Mouse (Mus musculus): ENCODE measurements around the gene Svip. TPM values are rescaled to one million over a fixed set of nuclear protein-coding genes. Genes with fewer than 3 reads are reported as not detected.

Svip gene
- total and polyA plus RNA-seq, 2 experiments from 2014 or later: 11.4 to 11.8 TPM

GRCm38 (mm10) chr7:51960698-51961374 lies 45.0 kb downstream of the Svip start:
- Histone ChIP-seq H3K9ac (replicated peaks; ENCODE audit: low read depth, low read length) (no peak overlapping the region), H3K27me3 (ENCODE audit: control insufficient read depth, insufficient read depth, low read length) (no peaks in the 10 kb centered on the region), H3K4me3 (ENCODE audit: low read depth, low read length) (no peak overlapping the region), H3K4me1 (ENCODE audit: control insufficient read depth, insufficient read depth) (no peaks in the 10 kb centered on the region), H3K27ac (ENCODE audit: low read depth) (no peak overlapping the region), H3K36me3 (replicated peaks; ENCODE audit: control insufficient read depth, insufficient read depth, low read length) (no peaks in the 10 kb centered on the region), H3K9me3 (replicated peaks; ENCODE audit: control insufficient read depth, low read length) (no peaks in the 10 kb centered on the region), H3K4me2 (ENCODE audit: low read depth, low read length) (no peak overlapping the region)
- DNase-seq (ENCODE audit: low spot score): no peak
- ATAC-seq (ENCODE audit: insufficient read depth, low read depth): no peak
- WGBS: 70% methylated on average over 6 of the region's 6 CpGs
- TF ChIP-seq CTCF (IDR thresholded peaks at IDR 0.05; ENCODE audit: low read depth): no peak
- no peak for TF ChIP-seq EP300 (IDR thresholded peaks at IDR 0.05; ENCODE audit: low read depth)

DNA sequence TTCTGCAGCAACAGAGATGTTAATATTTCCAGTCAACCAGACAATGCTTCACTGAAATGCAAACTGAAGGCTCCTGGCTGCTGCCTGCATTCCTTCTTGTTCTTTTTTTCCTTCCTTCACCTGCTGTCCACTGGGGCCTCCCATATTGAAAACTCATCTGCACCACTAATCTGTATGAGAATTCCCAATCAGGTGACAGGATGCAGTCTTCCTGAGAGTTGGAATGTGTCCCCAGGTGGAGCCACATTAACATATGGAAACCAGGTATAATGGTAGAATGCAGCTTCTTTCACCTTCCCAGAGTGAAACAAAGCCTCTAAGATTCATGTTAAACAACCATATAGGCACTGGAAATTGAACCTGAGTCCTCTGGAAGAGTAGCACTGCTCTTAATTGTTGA lies 48.1 kb downstream of the Svip start:
- H3K4me2 ChIP-seq (ENCODE audit: low read depth, low read length): no peak overlapping the region
- H3K27me3 ChIP-seq (ENCODE audit: control insufficient read depth, insufficient read depth, low read length): no peaks in the 10 kb centered on the region
- no peak for TF ChIP-seq EP300 (IDR thresholded peaks at IDR 0.05; ENCODE audit: low read depth)
- ATAC-seq (ENCODE audit: insufficient read depth, low read depth) (no peak), DNase-seq (ENCODE audit: low spot score) (no peak)
- H3K4me3 ChIP-seq (ENCODE audit: low read depth, low read length): no peak overlapping the region
- peaks cover 3% of the 10 kb centered on the region; the same call in 1 of the 2 replicates for H3K4me1 ChIP-seq (ENCODE audit: control insufficient read depth, insufficient read depth)
- H3K9me3 ChIP-seq (replicated peaks; ENCODE audit: control insufficient read depth, low read length): no peaks in the 10 kb centered on the region
- H3K36me3 ChIP-seq (replicated peaks; ENCODE audit: control insufficient read depth, insufficient read depth, low read length): no peaks in the 10 kb centered on the region
- no peak overlapping the region for H3K27ac ChIP-seq (ENCODE audit: low read depth)
- no peak overlapping the region for H3K9ac ChIP-seq (replicated peaks; ENCODE audit: low read depth, low read length)

GRCm38 (mm10) chr7:51955424-51956041 lies 50.3 kb downstream of the Svip start:
- WGBS: 26% methylated on average over 9 of the region's 9 CpGs
- no peak overlapping the region for H3K4me2 ChIP-seq (ENCODE audit: low read depth, low read length)

More at GRCm38 (mm10) chr7:51955424-51956041, 50.3 kb downstream of the Svip start:
- DNase-seq (ENCODE audit: low spot score) (no peak), ATAC-seq (ENCODE audit: insufficient read depth, low read depth) (no peak)
- Histone ChIP-seq H3K4me1 (ENCODE audit: control insufficient read depth, insufficient read depth) (peaks cover 3% of the 10 kb centered on the region; the same call in 1 of the 2 replicates), H3K9me3 (replicated peaks; ENCODE audit: control insufficient read depth, low read length) (no peaks in the 10 kb centered on the region), H3K4me3 (ENCODE audit: low read depth, low read length) (no peak overlapping the region), H3K27ac (ENCODE audit: low read depth) (no peak overlapping the region), H3K36me3 (replicated peaks; ENCODE audit: control insufficient read depth, insufficient read depth, low read length) (no peaks in the 10 kb centered on the region), H3K9ac (replicated peaks; ENCODE audit: low read depth, low read length) (no peak overlapping the region), H3K27me3 (ENCODE audit: control insufficient read depth, insufficient read depth, low read length) (no peaks in the 10 kb centered on the region)
- no peak for TF ChIP-seq CTCF (IDR thresholded peaks at IDR 0.05; ENCODE audit: low read depth)
- TF ChIP-seq EP300 (IDR thresholded peaks at IDR 0.05; ENCODE audit: low read depth): no peak

Other genes with a start within 250 kb of the Svip start
- 6.1 and 6.6 TPM in 2 replicates for gene Gas2, start 144.0 kb downstream of the Svip start, total RNA-seq (2014; rRNA removed; ENCODE audit: low replicate concordance)
- gene Gas2, start 144.0 kb downstream of the Svip start, polyA plus RNA-seq (2015; fragmentation: Nextera tagmentation; extraction: Ambion mirVana): 5.5 and 5.8 TPM in 2 replicates
- 7.6 and 8.8 TPM in 2 replicates for gene Fancf, start 143.8 kb downstream of the Svip start, total RNA-seq (2014; rRNA removed; ENCODE audit: low replicate concordance)
- 3.0 and 3.1 TPM in 2 replicates for gene Fancf, start 143.8 kb downstream of the Svip start, polyA plus RNA-seq (2015; fragmentation: Nextera tagmentation; extraction: Ambion mirVana)
- gene 1700015G11Rik, start 9.7 kb upstream of the Svip start, total RNA-seq (2014; rRNA removed; ENCODE audit: low replicate concordance): not detected in 2 replicates
- not detected in 2 replicates for gene 1700015G11Rik, start 9.7 kb upstream of the Svip start, polyA plus RNA-seq (2015; fragmentation: Nextera tagmentation; extraction: Ambion mirVana)